Mouse (Mus musculus): Measurements from ENCODE around the gene Mctp1.
"Not testable (repeated sequence)": the region's sequence is repeated elsewhere in the genome, so short reads cannot be mapped to it uniquely, and the experiment has no call there.

Mctp1 gene

GRCm38 (mm10) chr13:76482998-76483397 is 98.7 kb downstream of the Mctp1 start:
- DNase-seq = no peak

GRCm38 (mm10) chr13:76484086-76484709 is 99.9 kb downstream of the Mctp1 start:
- peak; percentile 26 for DNase-seq

GRCm38 (mm10) chr13:76515896-76516295 is 131.6 kb downstream of the Mctp1 start:
- no peak for DNase-seq

GRCm38 (mm10) chr13:76523170-76523569 is 138.8 kb downstream of the Mctp1 start:
- DNase-seq = no peak

GRCm38 (mm10) chr13:76527326-76527725 is 143.0 kb downstream of the Mctp1 start:
- DNase-seq = no peak

- DNase-seq = no peak
Measured at GRCm38 (mm10) chr13:76527751-76528150, 143.4 kb downstream of the Mctp1 start.

GRCm38 (mm10) chr13:76529915-76530314 is 145.6 kb downstream of the Mctp1 start:
- DNase-seq = no peak

GRCm38 (mm10) chr13:76530867-76531504 is 146.7 kb downstream of the Mctp1 start:
- no peak for DNase-seq

GRCm38 (mm10) chr13:76547854-76548253 is 163.5 kb downstream of the Mctp1 start:
- DNase-seq = peak; percentile 51

GRCm38 (mm10) chr13:76560918-76561317 is 176.6 kb downstream of the Mctp1 start:
- DNase-seq = no peak

GRCm38 (mm10) chr13:76561594-76561993 is 177.3 kb downstream of the Mctp1 start:
- no peak for DNase-seq

GRCm38 (mm10) chr13:76564061-76564460 is 179.7 kb downstream of the Mctp1 start:
- DNase-seq = peak; percentile 67

GRCm38 (mm10) chr13:76566024-76566423 is 181.7 kb downstream of the Mctp1 start:
- DNase-seq = no peak

- DNase-seq = no peak
Measured at GRCm38 (mm10) chr13:76567448-76567847, 183.1 kb downstream of the Mctp1 start.

- DNase-seq = no peak
Measured at GRCm38 (mm10) chr13:76568569-76569211, 184.4 kb downstream of the Mctp1 start.

- DNase-seq = no peak
Measured at GRCm38 (mm10) chr13:76579414-76579813, 195.1 kb downstream of the Mctp1 start.

GRCm38 (mm10) chr13:76585447-76585846 is 201.1 kb downstream of the Mctp1 start:
- DNase-seq = no peak

GRCm38 (mm10) chr13:76590709-76591108 is 206.4 kb downstream of the Mctp1 start:
- DNase-seq = not testable (repeated sequence)

- no peak for DNase-seq
Measured at GRCm38 (mm10) chr13:76591189-76591588, 206.9 kb downstream of the Mctp1 start.

- DNase-seq = no peak
Measured at GRCm38 (mm10) chr13:76591692-76592091, 207.4 kb downstream of the Mctp1 start.

GRCm38 (mm10) chr13:76592908-76593307 is 208.6 kb downstream of the Mctp1 start:
- no peak for DNase-seq

- no peak for DNase-seq
Measured at GRCm38 (mm10) chr13:76597005-76597404, 212.7 kb downstream of the Mctp1 start.

- no peak for DNase-seq
Measured at GRCm38 (mm10) chr13:76609425-76609824, 225.1 kb downstream of the Mctp1 start.

- DNase-seq = no peak
Measured at GRCm38 (mm10) chr13:76611499-76611898, 227.2 kb downstream of the Mctp1 start.
